Mouse (Mus musculus) heart, postnatal 0 days (tissue): ENCODE data around the gene Casp7. TPM values are rescaled to one million over a fixed set of nuclear protein-coding genes. Genes with fewer than 3 reads are reported as not detected.

Experiments
- ATAC-seq: fragments of 200-750 bp; cut with Nextera tagmentation; 2 replicates; pipeline ENCODE4 v1.8.0; 2017; ENCODE audit warnings: low read depth, moderate number of reproducible peaks, moderate library complexity; ENCODE audit not compliant: insufficient read depth
- DNase-seq: peaks from one replicate; pipeline ENCODE4 v3.0.0-alpha.2; 2016; ENCODE audit warnings: low spot score
- H3K27ac ChIP-seq: fragments of 300-500 bp; sonication (generic); 2 replicates; pipeline ENCODE4 v1.5.1; 2014; ENCODE audit warnings: low read depth, mild to moderate bottlenecking
- H3K27me3 ChIP-seq: fragments of 300-500 bp; sonication (generic); 2 replicates; pipeline ENCODE4 v1.6.1; 2014; ENCODE audit warnings: low read length, mixed read lengths; ENCODE audit not compliant: control insufficient read depth, insufficient read depth
- H3K36me3 ChIP-seq: fragments of 300-500 bp; sonication (generic); replicated peaks from 2 replicates; pipeline ENCODE4 v1.6.1; 2014; ENCODE audit warnings: low read length, mixed read lengths; ENCODE audit not compliant: control insufficient read depth, insufficient read depth
- H3K4me1 ChIP-seq: fragments of 300-500 bp; sonication (generic); 2 replicates; pipeline ENCODE4 v1.6.1; 2014; ENCODE audit warnings: antibody characterized with exemption; ENCODE audit not compliant: control insufficient read depth, insufficient read depth
- H3K4me2 ChIP-seq: fragments of 300-500 bp; sonication (generic); 2 replicates; pipeline ENCODE4 v1.6.1; 2014; ENCODE audit warnings: low read depth, mild to moderate bottlenecking, low read length, moderate library complexity
- H3K4me3 ChIP-seq: fragments of 300-500 bp; sonication (generic); 2 replicates; pipeline ENCODE4 v1.5.1; 2014; ENCODE audit warnings: low read depth, low read length
- H3K9ac ChIP-seq: fragments of 300-500 bp; sonication (generic); replicated peaks from 2 replicates; pipeline ENCODE4 v1.6.1; 2014; ENCODE audit warnings: low read depth, low read length, mixed read lengths
- H3K9me3 ChIP-seq: fragments of 300-500 bp; sonication (generic); replicated peaks from 2 replicates; pipeline ENCODE4 v1.6.1; 2016; ENCODE audit warnings: low read length; ENCODE audit not compliant: control insufficient read depth
- CTCF ChIP-seq: IDR thresholded peaks from 2 replicates; pipeline ENCODE4 v1.5.1; 2016; ENCODE audit warnings: antibody characterized with exemption, control low read depth, low read depth
- EP300 ChIP-seq: IDR thresholded peaks from 2 replicates; pipeline ENCODE4 v1.6.1; 2016; ENCODE audit warnings: antibody characterized with exemption, low read depth
- WGBS: fragments of 180-500 bp; shearing (Covaris S2); extraction: QIAGEN DNeasy Blood & Tissue Kit; methylation state at CpG from one replicate; pipeline ENCODE4 v1.1.7; 2014; 5-methylcytosine and 5-hydroxymethylcytosine counted together
- polyA plus RNA-seq: library from polyadenylated mRNA; unstranded; fragments of >200 nt; fragmentation: Nextera tagmentation; extraction: Ambion mirVana; gene quantifications from 2 replicates; pipeline ENCODE4 v1.2.1, GENCODE M21; 2015
- total RNA-seq: library from RNA; depleted of rRNA; stranded (reverse); fragments of >200 nt; gene quantifications from 2 replicates; pipeline ENCODE4 v1.2.3, GENCODE M21; 2014; ENCODE audit warnings: low replicate concordance

The Casp7 gene
- total and polyA plus RNA-seq, 2 experiments from 2014 or later = 27.0 to 33.2 TPM

GRCm38 (mm10) chr19:56461522-56462101 lies 64.7 kb downstream of the Casp7 start, which contains the start of gene Plekhs1:
Plekhs1 (plus strand) TSS chr19:56461640.
- Histone ChIP-seq H3K9me3 (no peaks in the 10 kb centered on the region), H3K4me3 (no peak within 1 kb of the TSS), H3K27me3 (no peaks in the 10 kb centered on the region), H3K4me2 (no peak within 1 kb of the TSS), H3K4me1 (no peaks in the 10 kb centered on the region), H3K9ac (no peak within 1 kb of the TSS), H3K36me3 (no peaks in the 10 kb centered on the region), H3K27ac (no peak within 1 kb of the TSS)
- DNase-seq = no peak
- WGBS = 52% methylated on average over 10 of the region's 10 CpGs
- no peak for ATAC-seq
- TF ChIP-seq CTCF (no peak), EP300 (no peak)

GRCm38 (mm10) chr19:56462786-56463185 lies 65.9 kb downstream of the Casp7 start:
- no peak for TF ChIP-seq CTCF
- no peak for TF ChIP-seq EP300
- WGBS = 77% methylated on average over 4 of the region's 4 CpGs
- Histone ChIP-seq H3K27ac (no peak overlapping the region), H3K36me3 (no peaks in the 10 kb centered on the region), H3K4me3 (no peak overlapping the region), H3K27me3 (no peaks in the 10 kb centered on the region), H3K4me2 (no peak overlapping the region), H3K4me1 (no peaks in the 10 kb centered on the region), H3K9me3 (no peaks in the 10 kb centered on the region), H3K9ac (no peak overlapping the region)
- DNase-seq (no peak), ATAC-seq (no peak)

- ATAC-seq (no peak), DNase-seq (no peak)
- WGBS = 78% methylated on average over 8 of the region's 8 CpGs
- no peak for TF ChIP-seq CTCF
- no peak for TF ChIP-seq EP300
- no peaks in the 10 kb centered on the region for H3K36me3 ChIP-seq
- H3K4me3 ChIP-seq = no peak overlapping the region
- no peaks in the 10 kb centered on the region for H3K27me3 ChIP-seq
- H3K4me1 ChIP-seq = no peaks in the 10 kb centered on the region
- no peak overlapping the region for H3K9ac ChIP-seq
- H3K4me2 ChIP-seq = no peak overlapping the region
- H3K27ac ChIP-seq = no peak overlapping the region
- H3K9me3 ChIP-seq = no peaks in the 10 kb centered on the region
These were observed 69.6 kb downstream of the Casp7 start for GRCm38 (mm10) chr19:56466486-56466885.

GRCm38 (mm10) chr19:56470286-56471020 lies 73.5 kb downstream of the Casp7 start:
- no peak for ATAC-seq
- Histone ChIP-seq H3K27me3 (no peaks in the 10 kb centered on the region), H3K4me3 (no peak overlapping the region), H3K4me2 (no peak overlapping the region), H3K9ac (no peak overlapping the region), H3K27ac (no peak overlapping the region), H3K36me3 (no peaks in the 10 kb centered on the region), H3K4me1 (no peaks in the 10 kb centered on the region), H3K9me3 (no peaks in the 10 kb centered on the region)
- 83% methylated on average over 14 of the region's 14 CpGs for WGBS
- TF ChIP-seq EP300 (no peak), CTCF (no peak)
- no peak for DNase-seq

- WGBS = 81% methylated on average over 10 of the region's 10 CpGs
- Histone ChIP-seq H3K9ac (no peak overlapping the region), H3K36me3 (no peaks in the 10 kb centered on the region), H3K4me1 (no peaks in the 10 kb centered on the region), H3K27ac (no peak overlapping the region), H3K4me3 (no peak overlapping the region), H3K27me3 (no peaks in the 10 kb centered on the region), H3K9me3 (no peaks in the 10 kb centered on the region), H3K4me2 (no peak overlapping the region)
- ATAC-seq (no peak), DNase-seq (no peak)
- TF ChIP-seq CTCF = no peak
- TF ChIP-seq EP300 = no peak
These were observed 75.0 kb downstream of the Casp7 start for GRCm38 (mm10) chr19:56471934-56472333.
